Mouse (Mus musculus) brain, embryonic 14.5 days (tissue): ENCODE measurements around the gene Runx3.

Experiments
- CTCF ChIP-seq: fragments of 200-500 bp; IDR thresholded peaks from 2 replicates; pipeline ENCODE4 v1.5.1; 2012; ENCODE audit warnings: inconsistent platforms, mild to moderate bottlenecking, moderate library complexity, borderline replicate concordance; ENCODE audit not compliant: insufficient read depth, insufficient read length; ENCODE audit errors: extremely low read depth
- POLR2A ChIP-seq: fragments of 200-500 bp; IDR thresholded peaks from 2 replicates; pipeline ENCODE4 v1.6.1; 2012; ENCODE audit warnings: mild to moderate bottlenecking, inconsistent platforms, borderline replicate concordance; ENCODE audit not compliant: poor library complexity, insufficient read depth, insufficient read length, severe bottlenecking; ENCODE audit errors: extremely low read depth

DNA sequence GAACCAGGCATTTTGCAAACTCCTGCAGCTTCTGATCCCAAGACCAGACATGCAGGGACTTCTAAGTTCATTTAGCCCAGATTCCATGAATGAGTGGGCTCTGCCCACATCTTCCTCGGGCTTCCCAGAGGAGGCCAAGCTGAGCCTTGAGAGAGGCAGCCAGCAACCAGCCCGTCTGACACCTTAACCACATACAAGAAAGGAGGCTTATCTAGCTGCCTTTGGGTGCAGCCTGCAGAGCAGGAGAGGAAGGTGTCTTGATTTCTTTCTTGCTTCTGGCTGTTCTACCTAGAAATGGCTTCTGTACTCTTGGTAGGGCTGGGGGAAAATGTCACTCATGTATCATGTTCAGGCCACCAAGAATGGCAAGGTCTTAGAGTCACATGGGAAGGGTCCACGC is 11.8 kb upstream of the Runx3 start:
- TF ChIP-seq CTCF (no peak), POLR2A (no peak)
